Mouse (Mus musculus): ENCODE measurements around the gene Zfp972. TPM values are rescaled to one million over a fixed set of nuclear protein-coding genes. Genes with fewer than 3 reads are reported as not detected.

Zfp972 gene
- total and polyA plus RNA-seq, 2 experiments from 2014 or later = 0.30 TPM; not detected in 1

Other genes with a start within 250 kb of the Zfp972 start
- gene Gm14322, start 166.3 kb downstream of the Zfp972 start, total RNA-seq (2014; rRNA removed) = 4.4 and 8.2 TPM in 2 replicates
- 5.0 and 5.5 TPM in 2 replicates for gene Gm14322, start 166.3 kb downstream of the Zfp972 start, polyA plus RNA-seq (2015; fragmentation: Nextera tagmentation; extraction: Ambion mirVana)
- 79.0 and 144 TPM in 2 replicates for gene Gm14325, start 85.3 kb downstream of the Zfp972 start, total RNA-seq (2014; rRNA removed)
- gene Gm14325, start 85.3 kb downstream of the Zfp972 start, polyA plus RNA-seq (2015; fragmentation: Nextera tagmentation; extraction: Ambion mirVana) = 35.7 and 39.2 TPM in 2 replicates
- gene Gm14327, start 28.5 kb downstream of the Zfp972 start, total RNA-seq (2014; rRNA removed) = 2.2 and 3.0 TPM in 2 replicates
- 3.8 and 4.9 TPM in 2 replicates for gene Gm14327, start 28.5 kb downstream of the Zfp972 start, polyA plus RNA-seq (2015; fragmentation: Nextera tagmentation; extraction: Ambion mirVana)
- 16.8 and 20.2 TPM in 2 replicates for gene Gm14326, start 31.7 kb upstream of the Zfp972 start, total RNA-seq (2014; rRNA removed)
- 17.8 and 18.2 TPM in 2 replicates for gene Gm14326, start 31.7 kb upstream of the Zfp972 start, polyA plus RNA-seq (2015; fragmentation: Nextera tagmentation; extraction: Ambion mirVana)
- 10.0 and 12.8 TPM in 2 replicates for gene Zfp971, start 97.7 kb upstream of the Zfp972 start, total RNA-seq (2014; rRNA removed)
- gene Zfp971, start 97.7 kb upstream of the Zfp972 start, polyA plus RNA-seq (2015; fragmentation: Nextera tagmentation; extraction: Ambion mirVana) = 9.4 and 10.8 TPM in 2 replicates
- gene Zfp931, start 152.9 kb upstream of the Zfp972 start, total RNA-seq (2014; rRNA removed) = 12.6 and 16.0 TPM in 2 replicates
- 10.9 and 13.1 TPM in 2 replicates for gene Zfp931, start 152.9 kb upstream of the Zfp972 start, polyA plus RNA-seq (2015; fragmentation: Nextera tagmentation; extraction: Ambion mirVana)
- gene Phactr3, start 193.4 kb upstream of the Zfp972 start, total RNA-seq (2014; rRNA removed) = 152 and 170 TPM in 2 replicates
- gene Phactr3, start 193.4 kb upstream of the Zfp972 start, polyA plus RNA-seq (2015; fragmentation: Nextera tagmentation; extraction: Ambion mirVana) = 97.8 and 98.2 TPM in 2 replicates